Mouse (Mus musculus): ENCODE results near the gene Ank. TPM values are rescaled to one million over a fixed set of nuclear protein-coding genes. Genes with fewer than 3 reads are reported as not detected.
"Not testable (repeated sequence)": the region's sequence is repeated elsewhere in the genome, so short reads cannot be mapped to it uniquely, and the experiment has no call there.

Ank gene
- total and polyA plus RNA-seq, 3 experiments, result 0.04 to 0.15 TPM; not detected in 1

DNA sequence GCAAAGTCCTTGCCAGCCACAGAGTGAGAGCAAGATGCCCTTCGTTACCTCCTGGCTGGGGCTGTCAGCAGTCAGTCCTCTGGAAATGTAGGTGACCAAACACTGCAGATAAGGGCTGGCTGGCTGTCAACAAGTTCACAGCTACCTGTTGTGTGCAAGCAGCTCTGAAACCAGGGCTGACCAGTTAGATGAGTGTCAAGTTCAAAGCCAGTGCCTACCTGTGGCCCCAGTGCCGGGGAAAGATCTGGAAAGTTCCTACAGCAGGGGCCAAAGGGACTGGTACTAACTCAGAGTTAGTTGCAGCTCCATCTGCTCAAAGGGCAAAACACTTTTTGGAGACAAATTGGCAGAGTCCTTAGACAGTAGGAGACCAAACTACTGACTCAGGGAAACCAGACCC lies 9.5 kb upstream of the Ank start:
- Histone ChIP-seq H3K36me3 (ENCODE audit: control insufficient read depth in 1 of 2, insufficient read depth in 2 of 2, low read length in 2 of 2) (peaks cover 0 to 5% of the 10 kb centered on the region in 2 experiments; a peak in 2 of 4 replicates), H3K27me3 (ENCODE audit: control insufficient read depth in 1 of 2, insufficient read depth in 2 of 2, low read length in 2 of 2) (no peaks in the 10 kb centered on the region), H3K27ac (ENCODE audit: control insufficient read depth, low read depth, low read length) (no peak overlapping the region), H3K4me3 (ENCODE audit: control insufficient read depth in 1 of 2, insufficient read depth in 1 of 2, low read depth in 2 of 2, low read length in 2 of 2) (no peak overlapping the region), H3K9me3 (replicated peaks; ENCODE audit: insufficient read depth, low read length) (no peaks in the 10 kb centered on the region), H3K4me1 (ENCODE audit: control insufficient read depth in 1 of 2, insufficient read depth in 2 of 2, low read length in 2 of 2) (peaks cover 7 to 10% of the 10 kb centered on the region in 2 experiments), H3K79me2 (ENCODE audit: control insufficient read depth, insufficient read depth, low read length, poor library complexity) (no peaks in the 10 kb centered on the region), H3K9ac (ENCODE audit: control insufficient read depth, low read depth, low read length, poor library complexity, severe bottlenecking) (no peak overlapping the region)
- DNase-seq (ENCODE audit: low read depth, low spot score), result no peak
- TF ChIP-seq POLR2AphosphoS2 (IDR thresholded peaks at IDR 0.05; ENCODE audit: low read length) (no peak), TCF12 (IDR thresholded peaks at IDR 0.05; ENCODE audit: low read depth, low read length) (no peak), GATA1 (IDR thresholded peaks at IDR 0.05; ENCODE audit: low read depth, low read length) (no peak), POLR2A (IDR thresholded peaks at IDR 0.05; ENCODE audit: control insufficient read depth in 1 of 2, insufficient read depth in 1 of 2, low read depth in 1 of 2, low read length in 2 of 2, poor library complexity in 1 of 2) (no peak), MAFK (IDR thresholded peaks at IDR 0.05; ENCODE audit: borderline replicate concordance, low read depth, low read length) (no peak), MYC (IDR thresholded peaks at IDR 0.05; ENCODE audit: low read depth, low read length) (no peak), NELFE (IDR thresholded peaks at IDR 0.05; ENCODE audit: low read depth, low read length) (no peak)

DNA sequence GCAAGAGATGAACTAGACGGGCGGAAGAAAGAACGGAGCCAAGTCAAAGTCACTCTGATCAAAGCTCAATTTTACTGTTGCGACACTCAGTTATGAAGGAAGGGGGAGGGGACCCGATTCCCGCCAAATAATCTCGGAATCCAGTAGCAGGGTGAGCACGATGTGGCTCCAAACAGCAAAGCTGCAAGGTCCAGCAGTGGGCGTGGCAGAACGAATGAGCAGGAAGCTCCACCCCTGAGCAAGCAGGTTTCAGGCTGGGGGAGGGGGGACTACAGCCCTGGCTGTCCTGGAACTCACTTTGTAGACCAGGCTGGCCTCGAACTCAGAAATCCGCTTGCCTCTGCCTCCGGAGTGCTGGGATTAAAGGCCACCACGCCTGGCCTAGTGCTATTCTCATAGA lies 6.7 kb upstream of the Ank start:
- H3K79me2 ChIP-seq (ENCODE audit: control insufficient read depth, insufficient read depth, low read length, poor library complexity); H3K9ac ChIP-seq (ENCODE audit: control insufficient read depth, low read depth, low read length, poor library complexity, severe bottlenecking); H3K9me3 ChIP-seq (replicated peaks; ENCODE audit: insufficient read depth, low read length); H3K27ac ChIP-seq (ENCODE audit: control insufficient read depth, low read depth, low read length); H3K4me1 ChIP-seq (ENCODE audit: control insufficient read depth in 1 of 2, insufficient read depth in 2 of 2, low read length in 2 of 2); H3K4me3 ChIP-seq (ENCODE audit: control insufficient read depth in 1 of 2, insufficient read depth in 1 of 2, low read depth in 2 of 2, low read length in 2 of 2); H3K27me3 ChIP-seq (ENCODE audit: control insufficient read depth in 1 of 2, insufficient read depth in 2 of 2, low read length in 2 of 2); DNase-seq (ENCODE audit: low read depth, low spot score); H3K36me3 ChIP-seq (ENCODE audit: control insufficient read depth in 1 of 2, insufficient read depth in 2 of 2, low read length in 2 of 2): not testable (repeated sequence)

DNA sequence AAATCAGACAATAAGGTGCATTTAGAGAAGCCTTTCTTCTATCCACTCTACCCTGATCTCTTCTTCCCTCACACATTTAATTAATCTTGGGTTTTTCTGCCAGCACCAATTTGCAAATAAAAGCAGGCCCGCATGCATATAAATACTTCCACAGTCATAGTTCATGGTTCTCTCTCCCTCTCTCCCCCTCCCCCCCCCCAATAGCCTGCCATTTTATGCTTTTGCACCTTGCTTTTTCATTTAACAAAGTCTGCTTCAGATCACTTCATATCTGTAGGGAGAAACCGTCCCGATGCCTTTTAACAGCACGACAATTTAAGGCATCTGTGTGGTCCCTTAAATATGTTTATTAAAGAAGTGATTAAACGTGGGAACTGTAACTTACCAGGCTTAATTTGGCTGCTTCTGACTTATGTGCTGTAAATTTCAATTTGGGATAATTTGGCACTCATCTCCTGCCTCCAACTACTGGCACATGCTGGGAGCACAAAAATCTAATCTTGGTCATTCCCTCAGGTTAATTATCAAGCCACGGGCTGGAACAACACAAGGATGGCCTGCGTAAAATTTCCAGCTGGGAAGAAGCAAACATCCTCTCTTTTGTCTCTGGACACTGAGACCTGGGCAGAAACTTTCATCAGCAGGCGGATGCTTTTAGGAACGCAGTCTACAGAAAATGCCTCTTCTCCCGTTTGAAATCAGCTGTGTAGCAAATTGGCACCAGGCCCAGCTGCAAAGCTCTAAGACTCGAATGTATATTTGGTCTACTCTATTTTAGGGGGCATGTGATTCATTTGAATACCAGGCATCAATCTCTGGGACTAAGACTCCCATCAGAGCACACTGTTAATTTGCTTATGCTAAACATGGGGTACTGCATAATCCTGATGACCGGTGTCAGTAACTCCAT lies 4.9 kb upstream of the Ank start:
- Histone ChIP-seq H3K4me1 (ENCODE audit: control insufficient read depth in 1 of 2, insufficient read depth in 2 of 2, low read length in 2 of 2) (no peaks in the 10 kb centered on the region), H3K4me3 (ENCODE audit: control insufficient read depth in 1 of 2, insufficient read depth in 1 of 2, low read depth in 2 of 2, low read length in 2 of 2) (no peak overlapping the region), H3K9me3 (replicated peaks; ENCODE audit: insufficient read depth, low read length) (no peaks in the 10 kb centered on the region), H3K36me3 (ENCODE audit: control insufficient read depth in 1 of 2, insufficient read depth in 2 of 2, low read length in 2 of 2) (no peaks in the 10 kb centered on the region), H3K27ac (ENCODE audit: control insufficient read depth, low read depth, low read length) (no peak overlapping the region), H3K79me2 (ENCODE audit: control insufficient read depth, insufficient read depth, low read length, poor library complexity) (no peaks in the 10 kb centered on the region), H3K9ac (ENCODE audit: control insufficient read depth, low read depth, low read length, poor library complexity, severe bottlenecking) (no peak overlapping the region), H3K27me3 (ENCODE audit: control insufficient read depth in 1 of 2, insufficient read depth in 2 of 2, low read length in 2 of 2) (no peaks in the 10 kb centered on the region)
- DNase-seq (ENCODE audit: low read depth, low spot score), result no peak
- TF ChIP-seq CHD2 (IDR thresholded peaks at IDR 0.05; ENCODE audit: low read length) (no peak), TAL1 (IDR thresholded peaks at IDR 0.05; ENCODE audit: low read length) (no peak), NRF1 (IDR thresholded peaks at IDR 0.05; ENCODE audit: insufficient read depth, low read depth, low read length, poor library complexity, severe bottlenecking) (no peak), ZKSCAN1 (IDR thresholded peaks at IDR 0.05; ENCODE audit: low read depth, low read length) (no peak), HCFC1 (IDR thresholded peaks at IDR 0.05; ENCODE audit: low read depth, low read length) (no peak)

All from MEL (cell line).